Mouse (Mus musculus): ENCODE results near the gene Ago4.

Ago4 gene

DNA sequence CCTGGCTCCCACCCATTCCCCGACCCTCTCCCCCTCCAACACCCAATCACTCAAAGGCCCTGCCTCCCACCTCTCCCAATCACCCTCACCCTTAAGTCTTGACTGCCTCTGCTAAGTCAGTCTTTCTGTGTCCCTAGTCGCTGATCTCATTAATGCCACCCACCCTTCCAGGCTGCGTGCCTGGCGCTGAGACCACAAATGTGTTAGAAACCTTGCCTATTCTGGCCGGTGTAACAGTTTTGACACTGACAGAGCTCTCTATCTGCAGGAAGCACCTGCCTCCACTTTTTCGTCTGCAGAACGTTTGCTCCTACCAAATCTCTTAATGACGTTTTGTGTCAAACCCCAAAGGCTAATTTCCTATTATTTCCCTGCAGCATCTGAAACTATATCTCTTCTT, 64.3 kb downstream of the Ago4 start:
- no peak for DNase-seq (ENCODE audit: low spot score)

DNA sequence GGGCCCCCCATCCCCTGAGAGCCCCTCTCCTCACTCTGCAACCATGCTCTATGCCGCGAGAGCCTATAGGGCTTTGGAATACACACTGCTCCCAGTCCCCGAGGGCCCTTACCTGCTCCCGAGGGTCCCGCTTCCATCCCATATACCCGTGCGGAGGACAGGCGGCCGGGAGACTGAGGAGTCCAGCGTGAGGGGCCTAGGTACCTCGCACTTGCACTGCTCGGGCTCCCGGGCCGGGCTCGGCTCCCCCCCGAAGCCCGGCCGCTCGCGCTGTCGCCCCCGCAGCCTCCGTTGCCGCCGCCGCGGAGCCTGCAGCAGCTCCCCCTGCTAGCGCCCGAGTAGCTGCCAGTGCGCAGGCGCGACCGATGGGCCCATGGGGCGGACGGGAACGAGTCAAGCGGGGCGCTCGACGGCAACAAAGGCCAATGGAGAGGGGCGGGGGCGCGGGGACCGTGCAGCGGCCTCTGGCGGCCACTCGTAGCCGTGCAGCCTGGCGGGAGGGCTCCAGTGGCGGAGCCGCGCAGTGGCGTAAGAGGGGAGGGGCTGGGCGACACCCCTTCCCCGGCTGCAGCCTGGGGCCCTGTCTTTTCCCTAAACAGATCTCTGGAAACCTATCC, 64.9 kb downstream of the Ago4 start, which contains the start of gene Ago1:
Ago1 (minus strand) TSS at position 299 of the 617 bp plus-strand sequence.
- DNase-seq (ENCODE audit: low spot score) = peak; percentile 97

DNA sequence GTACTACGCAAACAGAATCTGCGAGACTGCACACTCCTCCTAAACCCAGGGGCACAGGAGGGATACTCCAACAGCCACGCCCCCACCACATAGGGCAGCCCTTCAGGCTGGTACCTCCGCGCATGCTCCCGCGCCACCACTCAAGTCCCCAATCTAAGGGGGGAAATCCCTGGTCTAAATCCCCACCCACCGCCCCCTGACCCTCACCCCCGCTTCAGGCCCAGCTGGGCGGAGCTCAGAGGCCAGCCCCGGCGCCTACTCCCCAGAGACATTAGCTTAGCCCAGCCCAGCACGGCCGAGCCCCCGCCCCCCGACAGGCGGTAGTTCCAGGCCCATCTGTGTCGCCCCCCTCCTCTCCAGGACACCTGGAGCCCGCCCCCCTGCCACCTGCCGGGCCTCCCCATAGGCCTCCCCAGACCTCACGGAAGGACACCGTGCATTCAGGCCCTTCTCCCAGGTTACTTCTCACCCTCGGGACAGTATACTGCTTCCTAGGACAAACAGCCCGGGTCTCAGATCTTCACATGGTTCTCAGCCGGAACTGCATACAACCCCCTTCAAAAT, 65.5 kb downstream of the Ago4 start:
- DNase-seq (ENCODE audit: low spot score) = peak; percentile 94

DNA sequence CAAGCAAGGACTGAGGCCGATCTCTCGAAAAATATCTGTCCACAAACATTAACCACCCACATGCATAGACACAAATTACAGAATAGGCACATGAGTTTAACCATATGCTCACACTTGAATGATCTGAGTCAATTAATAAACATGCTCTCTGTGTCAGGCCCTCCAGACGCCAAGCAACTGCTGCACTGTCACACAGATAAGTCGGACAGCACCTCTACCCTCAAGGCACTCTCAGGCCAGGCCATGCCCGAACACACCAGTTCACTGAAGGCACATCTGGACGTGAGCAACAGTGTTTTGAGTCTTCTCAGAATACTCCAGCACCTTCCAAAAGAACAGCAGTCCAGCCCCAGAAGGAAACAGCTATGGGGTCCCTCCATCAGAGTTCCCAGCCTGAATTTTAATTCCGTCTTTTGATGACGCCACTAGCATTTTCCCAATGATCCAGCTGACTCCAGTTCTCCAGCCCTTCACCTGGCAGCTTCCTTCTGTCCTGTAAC, 67.0 kb downstream of the Ago4 start:
- DNase-seq (ENCODE audit: low spot score) = no peak

DNA sequence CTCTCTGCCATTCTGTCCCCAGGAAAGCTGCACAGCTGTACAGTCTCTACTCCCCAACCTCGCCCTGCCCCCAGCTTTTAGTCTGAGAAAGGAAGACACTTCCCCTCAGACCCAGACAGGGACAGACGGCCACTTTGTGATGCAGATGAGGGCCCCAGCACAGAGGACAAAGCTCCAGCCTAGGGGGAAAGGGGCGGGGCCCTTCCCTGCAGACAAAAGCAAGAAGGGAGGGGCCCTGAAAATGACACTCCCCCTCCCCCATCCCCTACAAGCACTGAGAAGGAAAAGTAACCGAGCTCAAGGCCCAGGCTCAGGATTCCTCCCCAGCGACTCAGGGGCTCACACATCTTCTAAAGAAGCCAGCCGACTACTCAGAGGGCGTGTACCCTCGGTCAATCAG, 67.4 kb downstream of the Ago4 start:
- DNase-seq (ENCODE audit: low spot score) = peak; percentile 94

DNA sequence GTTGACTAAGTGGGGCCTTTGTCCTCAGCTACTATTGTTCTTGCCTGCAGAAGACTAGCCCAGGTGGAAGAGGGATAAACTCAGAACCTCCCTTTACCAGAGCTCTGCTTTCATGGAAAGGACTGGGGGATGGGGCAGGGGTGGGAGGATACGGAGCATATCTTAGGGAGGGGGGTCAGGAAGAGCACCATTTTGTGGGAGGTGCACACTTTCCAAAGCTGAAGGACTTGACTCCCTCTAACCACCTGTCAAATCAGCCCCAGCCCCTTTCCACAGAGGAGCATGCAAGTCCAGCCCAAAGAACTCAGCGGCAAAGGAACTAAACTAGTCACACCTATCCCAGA, 68.4 kb downstream of the Ago4 start:
- DNase-seq (ENCODE audit: low spot score) = peak; percentile 41

DNA sequence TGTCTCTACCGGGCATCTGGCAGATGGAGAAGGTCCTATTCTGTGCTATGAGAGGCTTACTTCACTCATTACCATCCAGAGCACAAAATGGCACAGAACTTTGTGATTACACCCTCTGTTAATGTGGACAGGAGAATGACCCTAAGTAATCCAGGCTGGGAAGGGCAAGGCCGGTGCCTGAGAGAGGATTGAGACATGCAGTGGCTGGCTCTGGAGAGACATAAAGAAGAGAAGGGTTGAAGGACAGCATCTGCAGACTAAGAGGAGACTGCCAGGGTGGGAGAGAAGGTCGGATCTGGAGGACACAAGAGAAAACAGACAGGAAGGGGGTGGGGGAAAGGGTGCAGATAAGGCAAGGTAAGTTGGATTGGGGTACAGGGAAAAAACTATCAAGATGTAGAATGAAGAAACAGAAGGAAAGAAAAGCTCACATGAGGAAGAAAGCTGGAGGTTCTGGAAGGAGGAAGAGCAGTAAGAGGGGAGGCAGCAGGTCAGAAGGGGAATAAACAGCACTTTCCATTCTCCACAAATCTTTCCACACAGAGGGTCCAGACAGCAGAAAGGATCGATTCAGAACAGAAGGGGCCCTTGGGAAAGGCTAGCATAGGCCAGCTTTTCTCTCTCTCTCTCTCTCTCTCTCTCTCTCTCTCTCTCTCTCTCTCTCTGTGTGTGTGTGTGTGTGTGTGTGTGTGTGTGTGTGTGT, 68.9 kb downstream of the Ago4 start:
- peak; percentile 53 for DNase-seq (ENCODE audit: low spot score)

DNA sequence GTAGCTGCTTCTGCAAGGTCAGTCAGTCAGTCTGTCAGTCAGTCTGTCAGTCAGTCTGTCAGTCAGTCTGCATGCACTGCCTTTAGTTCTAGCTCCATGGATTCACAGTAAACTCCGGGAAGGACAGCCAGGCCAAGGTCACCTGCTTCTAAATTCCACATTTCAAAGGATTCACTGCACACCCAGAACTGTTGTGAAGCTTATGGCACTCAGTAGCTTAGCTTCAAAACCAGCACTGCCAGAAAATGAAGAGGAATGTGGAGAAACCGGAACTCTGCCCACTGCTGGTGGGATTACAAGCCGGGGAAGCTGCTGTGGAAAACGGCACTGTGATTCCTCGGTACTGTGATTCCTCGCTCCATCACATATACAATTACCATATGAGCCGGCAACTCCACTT, 77.8 kb downstream of the Ago4 start:
- DNase-seq (ENCODE audit: low spot score) = no peak

DNA sequence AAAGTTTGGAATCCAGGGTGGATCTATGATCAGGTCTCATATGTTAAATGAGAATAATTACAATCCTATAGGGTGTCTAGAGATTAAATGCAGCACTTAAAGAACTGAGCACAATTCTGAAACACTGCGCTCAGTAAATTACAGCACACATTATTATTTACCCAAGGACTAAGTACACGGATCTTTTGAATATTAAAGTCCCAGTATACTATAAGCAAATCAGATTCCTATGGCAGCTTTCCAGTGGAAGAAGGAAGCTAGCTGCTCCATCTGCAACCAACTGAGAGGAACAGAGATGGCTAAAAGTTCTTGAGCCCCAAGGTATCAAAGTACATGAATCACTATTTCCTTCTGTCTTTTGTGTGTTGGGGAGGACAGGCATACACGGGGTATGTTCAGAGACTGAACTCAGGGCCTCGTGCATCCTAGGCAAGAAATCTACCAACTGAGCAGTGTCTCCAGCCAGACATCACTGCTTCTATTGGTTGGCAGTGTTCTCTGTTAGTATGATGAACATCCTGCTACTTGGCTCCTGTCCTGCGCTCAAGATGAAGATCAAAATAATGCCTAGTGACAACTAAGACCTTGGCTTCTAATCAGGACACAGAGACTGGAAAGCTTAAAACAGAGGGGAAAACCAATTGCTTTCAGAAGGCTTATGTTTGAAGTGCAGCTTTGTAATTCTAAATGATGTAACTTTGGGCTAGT, 78.6 kb downstream of the Ago4 start:
- DNase-seq (ENCODE audit: low spot score) = no peak

DNA sequence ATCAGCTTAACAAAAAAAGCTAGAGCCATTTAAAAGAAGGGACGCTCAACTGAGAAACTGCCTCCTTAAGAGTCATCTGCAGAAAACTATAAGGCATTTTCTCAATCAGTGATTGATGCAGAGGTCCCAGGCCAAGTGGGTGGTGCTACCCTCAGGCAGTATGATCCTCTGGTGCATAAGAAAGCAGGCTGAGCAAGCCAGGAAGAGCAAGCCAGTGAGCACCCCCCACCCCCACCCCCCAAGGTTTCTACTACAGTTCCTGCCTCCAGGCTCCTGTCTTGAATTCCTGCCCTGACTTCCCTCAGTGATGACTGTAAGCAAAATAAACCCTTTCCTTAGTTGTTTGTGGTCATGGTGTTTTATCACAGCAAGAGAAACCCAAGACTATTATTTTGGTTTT, 83.0 kb downstream of the Ago4 start:
- no peak for DNase-seq (ENCODE audit: low spot score)

DNA sequence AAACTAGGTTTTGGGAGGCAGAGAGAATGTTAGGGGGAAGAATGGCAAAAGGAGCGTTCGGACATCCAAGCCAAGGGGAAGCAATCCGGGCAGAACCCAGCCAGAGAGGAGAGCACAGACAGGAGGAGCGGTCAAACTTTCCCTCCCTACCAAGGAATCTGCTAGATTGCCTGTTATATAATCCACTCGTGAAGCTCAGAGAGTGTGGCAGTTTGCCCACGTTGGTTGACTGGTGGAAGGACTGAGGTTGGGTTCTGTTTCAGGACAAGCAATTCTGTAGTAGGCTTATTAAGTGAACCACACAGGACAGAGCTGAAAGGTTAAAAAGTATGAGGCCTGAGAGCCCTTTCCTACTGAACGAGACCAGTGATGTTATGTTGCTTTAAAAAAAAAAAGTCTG, 86.1 kb downstream of the Ago4 start:
- no peak for DNase-seq (ENCODE audit: low spot score)

DNA sequence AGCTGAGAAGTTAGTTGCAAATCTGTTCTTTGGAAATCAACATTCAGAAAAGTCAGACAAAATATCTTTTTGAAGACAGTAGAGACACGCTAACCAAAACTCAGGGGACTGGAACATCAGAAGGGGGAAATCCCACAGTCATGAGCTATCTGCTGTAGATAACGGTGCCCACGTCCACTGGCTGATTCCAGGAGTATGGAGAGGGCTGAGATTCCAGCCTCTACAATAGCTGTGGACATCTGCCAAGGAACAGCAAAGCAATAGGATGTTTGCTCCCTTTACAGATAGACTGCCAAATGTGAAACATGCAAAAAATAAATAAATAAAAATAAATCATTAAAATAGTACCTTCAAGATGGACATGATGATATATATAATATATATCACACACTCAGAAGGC, 88.7 kb downstream of the Ago4 start:
- no peak for DNase-seq (ENCODE audit: low spot score)
